Mouse (Mus musculus) gastrocnemius, adult 8-10 months (tissue): ENCODE data around the gene Ttc6. TPM values are rescaled to one million over a fixed set of nuclear protein-coding genes. Genes with fewer than 3 reads are reported as not detected.

ENCODE experiments used
- DNase-seq, 2 experiments: peaks; one replicate each; pipeline ENCODE4 v3.0.0; 2022; ENCODE audit warnings: low spot score in 2 of 2
- total RNA-seq, 4 experiments: library from RNA; stranded (reverse); gene quantifications; 2 replicates each; pipeline ENCODE4 v1.2.4; 2022

Ttc6 gene
- total RNA-seq, 4 experiments from 2014 or later = not detected

DNA sequence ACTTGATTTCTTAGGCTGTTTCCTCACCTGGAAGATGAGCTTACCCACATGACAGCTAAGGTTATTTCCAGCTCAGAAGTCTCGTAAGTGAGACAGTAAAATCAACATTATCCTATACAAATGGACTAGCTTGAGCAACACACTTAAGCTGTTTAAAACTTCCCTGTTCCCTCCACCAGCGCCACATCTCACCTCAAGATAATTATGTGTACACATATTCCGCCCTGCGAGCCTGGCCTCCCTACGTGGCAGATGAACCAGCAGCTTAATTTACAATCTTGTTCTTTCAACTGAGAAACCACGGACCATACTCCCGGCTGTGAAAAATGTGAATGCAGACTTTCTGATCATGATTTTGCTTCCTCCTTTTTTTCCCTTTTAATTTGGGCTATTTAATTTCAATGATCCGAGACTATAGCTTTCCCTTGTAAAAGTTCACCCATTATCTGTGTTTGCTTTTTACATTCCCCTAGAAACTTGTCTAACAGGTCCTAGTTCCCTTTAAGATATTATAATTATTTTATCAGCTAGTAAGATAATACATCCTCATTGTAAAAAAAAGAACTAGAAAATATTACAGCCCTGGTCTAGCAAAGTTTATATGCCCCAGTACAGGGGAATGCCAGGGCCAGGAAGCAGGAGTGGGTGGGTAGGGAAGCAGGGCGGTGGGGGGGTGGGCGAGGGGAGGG lies 99.2 kb downstream of the Ttc6 start:
- no peak for DNase-seq

DNA sequence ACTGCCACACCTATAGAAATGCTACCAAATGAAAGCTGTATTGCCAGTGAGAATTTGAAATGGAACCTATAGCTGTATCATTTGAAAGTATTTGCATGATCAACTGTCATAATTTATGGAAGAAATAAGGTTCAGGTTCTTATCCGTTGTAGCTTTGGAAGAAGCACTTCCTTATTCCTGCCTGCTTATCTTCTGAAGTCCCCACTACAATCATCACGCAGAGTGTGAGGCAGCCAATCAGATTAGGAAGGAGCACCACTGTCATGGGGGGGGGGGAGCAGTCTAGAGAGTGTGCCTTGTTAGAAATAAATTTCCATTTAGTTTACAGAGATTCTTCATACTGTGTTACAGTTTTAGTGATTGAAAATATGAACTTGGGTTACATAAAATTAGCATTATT lies 108.5 kb downstream of the Ttc6 start:
- no peak for DNase-seq

DNA sequence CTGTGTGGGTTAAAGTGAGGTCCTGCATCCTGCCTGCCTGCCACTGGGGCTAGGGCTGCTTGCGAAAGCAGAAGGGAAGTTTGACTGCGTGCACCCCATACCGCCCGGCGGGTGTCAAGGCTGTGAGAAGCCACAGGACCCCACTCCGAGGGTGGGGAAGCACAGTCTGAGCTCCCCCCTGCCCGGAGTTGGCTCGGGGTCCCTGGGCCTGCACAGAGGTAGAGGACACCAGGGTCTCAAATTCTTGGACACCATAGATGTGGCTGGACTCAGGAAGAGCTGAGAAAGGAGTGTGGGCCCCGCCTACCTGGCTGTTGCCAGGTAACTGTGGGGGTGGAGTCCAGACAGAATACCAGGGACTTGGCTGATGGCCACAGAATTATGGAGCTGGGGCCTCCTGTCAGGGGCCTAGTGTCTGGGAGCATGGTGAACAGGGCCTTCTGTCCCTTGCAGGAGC lies 121.1 kb downstream of the Ttc6 start:
- DNase-seq = no peak

DNA sequence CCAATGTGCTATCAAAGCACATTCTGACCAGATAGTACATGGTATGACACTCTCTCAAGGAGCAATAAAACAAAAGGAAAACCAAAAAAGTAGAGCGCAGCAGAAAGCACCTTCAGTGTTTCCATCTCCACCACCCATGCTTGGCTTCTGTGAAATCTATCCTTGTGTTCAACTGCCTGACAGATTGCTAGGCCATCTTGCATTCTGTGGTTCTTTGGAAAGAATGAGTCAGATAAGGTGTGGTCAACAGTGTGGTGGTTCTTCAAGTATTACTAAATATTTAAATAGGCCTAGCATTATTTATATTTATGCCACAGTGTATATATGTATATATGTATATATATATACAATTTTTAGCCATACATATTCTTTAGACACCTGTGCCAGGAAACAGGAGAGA lies 146.1 kb downstream of the Ttc6 start:
- DNase-seq = no peak

DNA sequence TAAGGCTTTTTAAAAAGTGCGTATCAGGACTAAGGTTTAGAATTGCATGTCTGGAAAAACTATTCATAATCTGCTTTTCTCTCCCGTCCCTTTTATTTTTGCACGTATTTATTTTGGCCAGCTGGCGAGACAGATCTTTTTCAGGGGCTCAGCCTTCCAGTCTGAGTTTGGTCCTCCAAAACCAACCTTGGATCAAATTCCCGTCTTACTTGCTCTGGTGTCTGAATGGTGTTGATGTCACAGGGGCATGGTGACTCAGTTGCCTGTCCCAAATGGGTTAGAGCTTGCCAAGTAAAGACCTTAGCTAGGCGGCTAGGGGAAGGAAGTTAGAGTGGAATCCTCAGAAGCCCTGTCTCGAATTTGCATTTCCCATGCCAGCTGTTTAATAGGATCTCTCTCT lies 200.8 kb downstream of the Ttc6 start:
- DNase-seq = no peak

DNA sequence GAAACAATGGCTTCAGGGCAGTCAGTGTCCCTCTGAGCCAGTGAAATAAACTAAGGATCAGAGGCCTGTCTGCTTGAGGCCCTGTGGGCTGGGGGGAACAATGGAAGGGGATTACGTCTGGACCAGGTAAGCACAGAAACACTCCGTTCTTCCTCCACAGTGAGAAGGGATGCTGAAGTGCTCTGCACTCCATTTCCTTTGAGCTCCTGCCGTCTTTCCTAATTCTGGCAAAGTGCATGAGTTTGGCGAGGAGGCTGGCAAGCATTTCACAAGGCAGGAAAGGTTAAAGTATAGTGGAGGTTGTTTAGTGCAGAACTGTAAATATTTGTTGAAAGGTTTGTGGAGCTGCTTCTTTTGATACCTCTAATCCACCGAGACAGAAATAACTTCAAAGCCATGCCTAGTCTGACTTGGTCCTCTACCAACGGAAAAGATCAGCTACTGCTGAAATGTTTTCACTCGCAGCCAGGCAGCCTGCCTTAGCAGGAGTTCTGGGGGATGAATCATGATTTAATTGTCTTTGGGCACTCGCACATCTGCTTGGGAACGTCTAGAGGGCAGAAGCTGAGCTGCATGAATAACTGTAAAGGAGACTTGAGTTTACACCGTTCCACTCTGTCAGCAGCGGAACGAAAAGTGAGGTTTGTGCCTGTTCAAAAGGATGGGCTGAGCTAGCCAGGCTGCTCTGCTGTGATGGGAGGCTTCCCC lies 212.5 kb downstream of the Ttc6 start:
- DNase-seq = no peak

DNA sequence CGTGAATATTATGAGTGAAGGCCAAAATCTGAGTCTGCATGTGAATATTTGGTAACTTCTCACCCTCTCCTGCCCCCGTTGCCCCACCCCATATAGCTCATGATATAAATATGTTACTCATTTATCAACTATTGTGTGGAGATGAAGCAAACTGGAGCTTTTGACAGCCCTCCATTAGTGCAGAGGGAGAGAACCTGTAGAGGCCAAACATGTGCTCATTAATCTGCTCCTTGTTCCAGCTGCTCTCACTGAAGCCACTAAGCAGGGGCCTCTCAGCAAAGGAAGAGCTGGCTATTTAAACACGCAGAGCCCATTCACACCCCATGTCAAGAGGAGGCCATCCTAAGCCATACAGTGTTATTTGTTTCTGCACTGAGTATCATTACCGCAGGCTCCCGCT lies 218.0 kb downstream of the Ttc6 start:
- DNase-seq = no peak

DNA sequence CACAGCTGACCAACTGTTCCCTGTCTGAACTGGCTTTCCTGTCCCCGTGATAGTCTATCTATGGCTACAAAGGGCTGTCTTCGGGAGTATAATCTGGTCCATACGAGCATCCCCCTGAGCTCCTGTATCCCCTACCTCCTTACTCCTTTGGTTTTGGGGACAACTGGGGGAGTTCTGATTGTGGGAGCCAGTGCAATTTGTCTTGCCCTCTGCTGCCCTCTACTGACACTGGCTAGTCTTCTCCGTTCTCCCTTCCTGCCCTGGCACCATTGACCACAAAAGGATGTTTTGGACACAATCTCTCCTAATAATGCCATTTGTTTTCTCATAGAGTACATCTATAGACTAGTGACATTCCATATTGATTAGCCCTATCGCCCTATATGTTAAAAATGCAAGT lies 223.6 kb downstream of the Ttc6 start:
- DNase-seq = no peak

Other genes starting within 250 kb of the Ttc6 start
- gene Foxa1, start 17.2 kb upstream of the Ttc6 start, total RNA-seq = not detected